Mouse (Mus musculus): ENCODE data around the gene 9130230L23Rik.

The 9130230L23Rik gene

DNA sequence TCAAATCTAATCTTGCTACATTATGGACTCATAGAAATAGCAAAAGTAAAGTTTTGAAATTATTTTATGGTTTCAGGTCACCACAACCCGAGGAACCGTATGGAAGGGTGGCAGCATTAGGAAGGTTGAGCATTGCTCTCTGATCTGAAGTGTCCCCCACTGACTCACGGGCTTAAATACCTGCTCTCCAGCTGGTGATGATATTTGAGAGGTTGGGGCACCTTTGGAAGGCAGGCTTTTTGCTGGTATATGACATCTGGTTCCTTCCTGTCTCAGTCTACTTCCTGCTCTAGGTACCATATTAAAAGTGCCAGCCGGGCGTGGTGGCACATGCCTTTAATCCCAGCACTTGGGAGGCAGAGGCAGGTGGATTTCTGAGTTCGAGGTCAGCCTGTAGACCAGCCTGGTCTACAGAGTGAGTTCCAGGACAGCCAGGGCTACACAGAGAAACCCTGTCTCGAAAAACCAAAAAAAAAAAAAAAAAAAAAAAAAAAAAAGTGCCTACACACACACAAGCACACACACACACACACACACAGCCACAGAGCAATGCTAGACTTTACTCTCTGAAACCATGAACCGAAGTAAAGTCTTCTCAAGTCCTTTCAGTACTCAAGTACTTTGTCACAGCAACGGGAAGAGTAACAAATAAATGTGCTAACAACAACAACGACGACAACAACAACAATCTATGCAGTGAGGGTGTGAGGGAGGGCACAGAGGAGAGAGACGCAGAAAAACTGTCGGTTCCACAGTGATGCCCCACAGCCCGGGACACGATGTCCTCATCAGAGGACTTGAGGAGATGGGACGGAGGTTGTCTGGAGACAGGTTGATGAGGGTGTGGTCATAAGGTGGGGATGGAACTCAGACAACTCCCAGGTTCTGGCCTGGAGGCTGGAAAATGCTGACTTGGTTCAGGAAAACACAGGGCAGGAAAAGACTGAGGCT, 49.7 kb downstream of the 9130230L23Rik start:
- DNase-seq (ENCODE audit: low read depth, low spot score): no peak

DNA sequence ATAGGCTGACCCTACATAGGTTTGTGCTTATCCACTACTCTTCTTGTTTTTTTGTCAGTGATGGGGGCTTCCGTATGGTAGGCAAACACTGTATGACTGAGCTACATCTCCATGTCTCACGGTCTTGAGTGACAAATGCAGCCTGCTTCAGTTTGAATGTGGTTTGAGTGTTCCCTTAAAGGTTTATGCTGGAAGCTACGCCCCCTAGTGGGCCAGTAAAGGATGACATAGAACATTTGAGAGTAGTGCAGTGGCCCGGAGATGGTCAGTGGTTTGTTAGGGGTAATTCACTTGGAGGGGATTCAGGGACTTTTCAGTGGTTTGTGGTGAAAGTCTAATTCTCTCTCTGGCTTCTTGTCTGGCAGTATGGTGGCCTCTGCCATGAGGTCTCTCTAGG, 52.6 kb downstream of the 9130230L23Rik start:
- DNase-seq (ENCODE audit: low read depth, low spot score): peak; percentile 74

GRCm38 (mm10) chr5:65950679-65951512, 53.2 kb downstream of the 9130230L23Rik start:
- no peak for DNase-seq (ENCODE audit: low read depth, low spot score)

GRCm38 (mm10) chr5:65950236-65950635, 53.8 kb downstream of the 9130230L23Rik start:
- DNase-seq (ENCODE audit: low read depth, low spot score): no peak

DNA sequence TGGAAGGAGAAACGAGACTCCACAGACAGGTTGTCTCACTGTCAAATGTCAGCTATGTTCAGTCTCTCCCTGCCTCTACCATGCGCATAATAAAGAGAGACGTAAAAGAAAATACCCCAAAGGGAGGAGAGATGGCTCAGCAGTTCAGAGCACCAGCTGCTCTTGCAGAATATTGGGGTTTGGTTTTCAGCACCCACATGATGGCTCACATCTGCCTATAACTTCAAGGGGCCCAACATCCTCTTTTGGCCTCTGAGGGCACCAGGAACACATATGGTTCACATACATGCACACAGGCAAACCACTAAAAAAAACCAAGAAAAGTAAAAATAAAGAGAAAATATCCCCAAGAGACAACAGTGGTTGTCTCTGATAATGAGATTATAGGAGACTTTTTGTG, 54.3 kb downstream of the 9130230L23Rik start:
- no peak for DNase-seq (ENCODE audit: low read depth, low spot score)

GRCm38 (mm10) chr5:65941145-65941544, 62.9 kb downstream of the 9130230L23Rik start:
- DNase-seq (ENCODE audit: low read depth, low spot score): no peak

- DNase-seq (ENCODE audit: low read depth, low spot score): peak; percentile 83
These were observed 65.9 kb downstream of the 9130230L23Rik start for GRCm38 (mm10) chr5:65937998-65938715.

DNA sequence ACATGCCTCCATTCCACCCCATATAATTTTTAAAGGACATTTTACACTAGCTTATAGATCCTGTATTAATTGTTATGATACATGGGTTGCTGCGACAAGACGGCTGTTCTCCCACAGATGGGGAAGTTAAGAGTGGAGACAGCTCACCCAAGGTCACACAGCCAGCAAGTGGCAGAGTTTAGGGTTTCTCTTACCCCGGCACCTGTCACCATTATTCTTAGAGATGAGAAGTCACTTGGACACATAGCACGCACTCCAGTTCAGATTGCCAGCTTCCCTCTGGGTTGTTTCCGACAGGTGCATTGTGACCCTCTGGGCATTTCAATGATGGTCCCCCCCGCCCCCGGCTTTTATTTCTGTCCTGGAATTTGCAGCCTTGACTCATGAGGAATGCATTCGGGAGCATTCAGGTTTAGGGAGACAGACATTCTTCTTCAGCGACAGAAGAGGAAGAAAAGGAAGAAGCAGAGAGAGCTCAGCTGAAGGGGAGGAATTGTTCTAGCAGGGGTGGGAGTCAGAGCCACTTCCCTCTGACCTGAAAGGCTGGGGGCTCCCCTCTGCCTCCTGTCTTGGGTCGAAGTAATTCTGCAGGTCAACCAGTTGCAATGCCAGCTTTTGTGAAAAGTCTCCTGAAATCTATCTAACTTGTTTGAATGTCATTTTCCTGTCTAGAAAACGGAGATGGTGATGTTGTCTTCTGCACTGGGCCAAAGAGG, 66.9 kb downstream of the 9130230L23Rik start:
- DNase-seq (ENCODE audit: low read depth, low spot score): peak; percentile 66

- DNase-seq (ENCODE audit: low read depth, low spot score): peak; percentile 49
These were observed 69.3 kb downstream of the 9130230L23Rik start, which contains the start of gene Chrna9 for GRCm38 (mm10) chr5:65934783-65935182. Gene Chrna9, plus strand, starts transcription at chr5:65934921.

DNA sequence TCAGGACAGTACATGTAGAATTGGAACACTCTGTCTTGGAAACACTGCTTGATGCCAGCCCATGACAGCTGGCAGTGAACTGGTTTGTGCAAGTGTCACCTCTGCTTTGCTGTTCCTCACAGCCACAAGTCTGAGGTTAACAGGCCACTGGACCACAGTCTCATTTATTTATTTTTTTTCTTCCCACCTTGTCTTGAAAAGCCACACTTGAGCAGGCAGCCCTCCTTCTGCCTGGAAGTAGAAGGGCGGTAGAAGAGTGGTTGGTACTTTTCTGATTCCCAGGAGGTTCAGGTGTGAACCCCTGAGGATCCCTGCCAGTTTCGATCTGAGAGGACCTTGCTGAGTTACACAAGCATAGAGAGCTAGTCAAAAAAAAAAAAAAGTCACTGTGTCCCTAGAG, 70.3 kb downstream of the 9130230L23Rik start:
- peak; percentile 62 for DNase-seq (ENCODE audit: low read depth, low spot score)

DNA sequence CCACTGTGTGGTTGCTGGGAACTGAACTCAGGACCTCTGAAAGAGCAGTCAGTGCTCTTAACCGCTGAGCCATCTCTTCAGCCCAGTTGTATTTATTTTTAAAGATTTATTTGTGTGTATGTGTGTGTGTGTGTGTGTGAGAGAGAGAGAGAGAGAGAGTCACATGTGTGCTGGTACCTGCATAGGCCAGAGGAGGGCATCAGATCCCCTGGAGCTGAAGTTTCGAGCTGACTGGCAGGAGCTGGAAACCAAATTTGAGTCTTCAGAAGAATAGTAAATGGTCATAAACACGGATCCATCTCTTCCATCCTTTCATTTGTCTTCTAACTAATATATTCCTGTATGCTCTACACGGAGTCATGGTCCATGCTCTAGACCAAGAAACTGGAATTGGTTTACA, 70.8 kb downstream of the 9130230L23Rik start:
- DNase-seq (ENCODE audit: low read depth, low spot score): peak; percentile 60

DNA sequence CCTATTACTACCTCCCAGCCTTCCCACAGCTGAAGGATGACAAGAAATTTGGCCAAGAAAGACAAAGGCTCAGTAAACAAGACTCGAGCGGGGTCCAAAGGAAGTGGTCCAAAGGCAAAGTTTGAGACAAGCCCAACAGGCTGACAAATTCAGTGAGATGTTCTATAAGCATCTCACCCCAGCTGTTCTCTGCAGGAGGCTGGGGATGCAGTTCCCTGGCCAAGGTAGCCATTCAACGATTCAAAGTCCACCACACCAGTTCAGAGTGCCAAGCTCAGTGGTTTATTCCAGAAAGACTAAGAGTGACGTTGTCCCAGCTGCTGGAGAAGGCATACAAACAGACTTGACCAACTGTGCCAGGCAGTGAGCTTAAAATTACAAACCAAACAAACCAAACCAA, 73.9 kb downstream of the 9130230L23Rik start:
- peak; percentile 36 for DNase-seq (ENCODE audit: low read depth, low spot score)

Measured in A20 (cell line).